Mouse (Mus musculus): ENCODE results near the gene D430042O09Rik. TPM values are rescaled to one million over a fixed set of nuclear protein-coding genes. Genes with fewer than 3 reads are reported as not detected.

Gene D430042O09Rik
- polyA plus RNA-seq, 1 experiment from 2014 or later, result 8.7 TPM

DNA sequence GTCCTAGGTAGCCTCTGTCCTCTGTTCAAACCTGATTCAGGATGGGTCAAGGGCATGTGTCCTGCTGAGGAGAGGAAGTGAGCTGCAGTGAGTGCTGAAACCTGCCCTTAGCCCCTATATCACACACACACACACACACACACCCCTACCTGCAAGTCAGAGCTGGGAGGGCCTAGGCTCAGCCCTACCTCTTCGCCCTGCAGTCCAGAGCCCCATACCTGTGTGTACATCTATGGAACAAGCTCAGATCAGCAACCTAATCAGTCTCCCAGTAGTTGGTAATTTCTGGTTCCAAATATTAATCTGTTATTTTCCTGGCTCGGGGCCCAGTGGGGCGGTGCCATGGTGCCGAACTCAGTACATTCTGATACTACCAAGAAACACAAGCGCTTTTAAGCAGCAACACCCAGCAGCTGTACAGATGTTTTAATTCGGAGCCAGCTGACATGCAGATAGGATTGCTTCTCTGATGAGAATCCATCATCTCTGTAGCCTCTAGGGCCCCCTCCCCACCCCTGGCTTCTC, 166.3 kb downstream of the D430042O09Rik start:
- H3K9me3 ChIP-seq (replicated peaks; ENCODE audit: control insufficient read depth, low read length), result no peaks in the 10 kb centered on the region
- no peak overlapping the region for H3K27ac ChIP-seq (ENCODE audit: low read depth, low read length)
- 81% methylated on average over 6 of the region's 6 CpGs for WGBS (ENCODE audit: insufficient replicate concordance)
- no peak overlapping the region for H3K9ac ChIP-seq (ENCODE audit: low read depth, low read length)
- H3K4me3 ChIP-seq (ENCODE audit: low read depth, low read length), result no peak overlapping the region
- no peaks in the 10 kb centered on the region for H3K27me3 ChIP-seq (ENCODE audit: control insufficient read depth, insufficient read depth, low read length)
- H3K36me3 ChIP-seq (ENCODE audit: control insufficient read depth, insufficient read depth, low read length), result no peaks in the 10 kb centered on the region
- ATAC-seq (replicated peaks; ENCODE audit: insufficient number of reproducible peaks, low FRiP score, low TSS enrichment), result no peak
- H3K4me2 ChIP-seq, result no peak overlapping the region
- H3K4me1 ChIP-seq (ENCODE audit: control insufficient read depth, insufficient read depth, low read length), result peaks cover 27% of the 10 kb centered on the region

GRCm38 (mm10) chr7:125878040-125878439, 170.4 kb downstream of the D430042O09Rik start:
- Histone ChIP-seq H3K4me1 (ENCODE audit: control insufficient read depth, insufficient read depth, low read length) (peaks cover 14% of the 10 kb centered on the region), H3K36me3 (ENCODE audit: control insufficient read depth, insufficient read depth, low read length) (no peaks in the 10 kb centered on the region), H3K9ac (ENCODE audit: low read depth, low read length) (no peak overlapping the region), H3K9me3 (replicated peaks; ENCODE audit: control insufficient read depth, low read length) (no peaks in the 10 kb centered on the region), H3K4me3 (ENCODE audit: low read depth, low read length) (no peak overlapping the region), H3K27me3 (ENCODE audit: control insufficient read depth, insufficient read depth, low read length) (no peaks in the 10 kb centered on the region), H3K4me2 (no peak overlapping the region), H3K27ac (ENCODE audit: low read depth, low read length) (no peak overlapping the region)
- 33% methylated on average over 4 of the region's 4 CpGs for whole genome bisulfite sequencing (ENCODE audit: insufficient replicate concordance)
- ATAC-seq (replicated peaks; ENCODE audit: insufficient number of reproducible peaks, low FRiP score, low TSS enrichment), result no peak

DNA sequence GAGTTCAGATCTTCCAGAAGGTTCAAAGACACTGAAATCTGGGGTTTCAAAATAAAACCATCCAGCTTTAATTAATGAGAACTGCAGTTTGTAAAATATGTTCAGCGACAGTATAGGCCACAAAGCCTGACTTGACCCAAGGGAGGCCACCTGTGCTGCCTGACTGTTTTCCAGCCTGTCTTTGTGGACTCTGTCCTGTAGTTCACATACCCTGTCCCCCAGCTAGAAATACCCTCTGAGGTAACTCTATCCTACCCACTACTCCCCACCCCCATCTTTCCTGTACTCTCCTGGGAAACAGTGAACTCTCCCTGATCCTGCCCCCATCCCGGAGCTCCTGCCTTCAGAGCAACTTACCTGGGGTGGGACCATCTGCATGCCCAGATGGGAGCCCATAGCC, 175.5 kb downstream of the D430042O09Rik start:
- H3K36me3 ChIP-seq (ENCODE audit: control insufficient read depth, insufficient read depth, low read length), result no peaks in the 10 kb centered on the region
- H3K9me3 ChIP-seq (replicated peaks; ENCODE audit: control insufficient read depth, low read length), result no peaks in the 10 kb centered on the region
- H3K4me2 ChIP-seq, result no peak overlapping the region
- 75% methylated on average over 2 of the region's 2 CpGs for WGBS (ENCODE audit: insufficient replicate concordance)
- peaks cover under 1% of the 10 kb centered on the region; the same call in 1 of the 2 replicates for H3K27me3 ChIP-seq (ENCODE audit: control insufficient read depth, insufficient read depth, low read length)
- H3K27ac ChIP-seq (ENCODE audit: low read depth, low read length), result no peak overlapping the region
- 0 out of 2 replicates have a peak, but pooled peaks cover 4% of the 10 kb centered on the region for H3K4me1 ChIP-seq (ENCODE audit: control insufficient read depth, insufficient read depth, low read length)
- ATAC-seq (replicated peaks; ENCODE audit: insufficient number of reproducible peaks, low FRiP score, low TSS enrichment), result no peak
- H3K9ac ChIP-seq (ENCODE audit: low read depth, low read length), result no peak overlapping the region
- H3K4me3 ChIP-seq (ENCODE audit: low read depth, low read length), result no peak overlapping the region

DNA sequence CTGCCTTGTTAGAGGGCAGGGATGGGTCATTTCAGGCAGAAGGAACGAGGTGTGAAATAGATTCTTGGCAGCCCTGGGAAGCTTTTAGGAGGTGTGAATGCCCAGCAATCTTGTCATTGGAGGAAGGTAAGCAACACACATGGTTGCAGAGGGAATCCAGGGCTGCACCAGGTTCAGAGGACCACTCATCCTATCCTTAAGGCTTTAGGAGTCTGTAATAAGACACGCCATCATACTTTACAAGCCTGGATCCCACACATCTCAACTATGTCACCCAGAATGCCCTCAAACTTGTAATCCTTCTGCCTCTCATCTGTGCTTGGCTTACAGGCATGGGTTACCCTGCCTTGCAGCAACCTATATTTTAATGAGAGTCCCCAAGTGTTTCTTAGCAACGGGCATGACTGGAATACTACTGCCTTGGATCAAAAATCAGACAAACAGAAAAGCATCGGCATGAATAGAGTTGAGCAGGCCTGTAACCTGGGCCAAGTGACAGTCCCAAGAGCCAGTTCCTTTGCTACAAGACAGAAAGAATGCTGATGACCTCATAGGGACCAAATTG, 178.5 kb downstream of the D430042O09Rik start:
- 0 out of 2 replicates have a peak, but pooled peaks cover 2% of the 10 kb centered on the region for H3K4me1 ChIP-seq (ENCODE audit: control insufficient read depth, insufficient read depth, low read length)
- no peaks in the 10 kb centered on the region for H3K9me3 ChIP-seq (replicated peaks; ENCODE audit: control insufficient read depth, low read length)
- peaks cover 3% of the 10 kb centered on the region for H3K27me3 ChIP-seq (ENCODE audit: control insufficient read depth, insufficient read depth, low read length)
- 64% methylated on average over 4 of the region's 4 CpGs for WGBS (ENCODE audit: insufficient replicate concordance)
- H3K36me3 ChIP-seq (ENCODE audit: control insufficient read depth, insufficient read depth, low read length), result no peaks in the 10 kb centered on the region
- H3K27ac ChIP-seq (ENCODE audit: low read depth, low read length), result no peak overlapping the region
- ATAC-seq (replicated peaks; ENCODE audit: insufficient number of reproducible peaks, low FRiP score, low TSS enrichment), result no peak
- no peak overlapping the region for H3K9ac ChIP-seq (ENCODE audit: low read depth, low read length)
- no peak overlapping the region for H3K4me3 ChIP-seq (ENCODE audit: low read depth, low read length)
- no peak overlapping the region for H3K4me2 ChIP-seq

DNA sequence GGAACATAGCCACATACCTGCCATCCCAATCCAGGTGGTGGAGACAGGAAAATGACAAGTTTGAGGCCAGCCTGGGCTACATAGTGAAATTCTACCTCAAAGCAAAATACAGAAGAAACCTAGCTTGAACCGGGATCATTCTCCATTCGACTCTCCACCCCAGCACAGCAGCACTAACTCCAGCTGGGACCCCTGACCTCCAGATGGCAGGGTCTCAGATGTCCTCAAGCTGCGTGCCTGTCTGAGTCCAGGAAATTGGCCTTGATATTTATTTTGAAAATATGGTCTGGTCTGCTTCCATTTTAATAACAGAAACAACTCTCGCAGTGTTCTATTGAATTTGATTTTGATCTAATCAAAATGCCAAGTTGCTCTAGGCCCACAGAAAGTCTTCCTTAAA, 179.4 kb downstream of the D430042O09Rik start:
- no peak overlapping the region for H3K4me3 ChIP-seq (ENCODE audit: low read depth, low read length)
- no peak for ATAC-seq (replicated peaks; ENCODE audit: insufficient number of reproducible peaks, low FRiP score, low TSS enrichment)
- no peaks in the 10 kb centered on the region for H3K36me3 ChIP-seq (ENCODE audit: control insufficient read depth, insufficient read depth, low read length)
- 64% methylated on average over 4 of the region's 4 CpGs for WGBS (ENCODE audit: insufficient replicate concordance)
- H3K27ac ChIP-seq (ENCODE audit: low read depth, low read length), result no peak overlapping the region
- H3K4me2 ChIP-seq, result no peak overlapping the region
- H3K27me3 ChIP-seq (ENCODE audit: control insufficient read depth, insufficient read depth, low read length), result peaks cover 3% of the 10 kb centered on the region
- H3K9ac ChIP-seq (ENCODE audit: low read depth, low read length), result no peak overlapping the region
- 0 out of 2 replicates have a peak, but pooled peaks cover 2% of the 10 kb centered on the region for H3K4me1 ChIP-seq (ENCODE audit: control insufficient read depth, insufficient read depth, low read length)
- no peaks in the 10 kb centered on the region for H3K9me3 ChIP-seq (replicated peaks; ENCODE audit: control insufficient read depth, low read length)

- ATAC-seq (replicated peaks; ENCODE audit: insufficient number of reproducible peaks, low FRiP score, low TSS enrichment), result no peak
- Histone ChIP-seq H3K9me3 (replicated peaks; ENCODE audit: control insufficient read depth, low read length) (no peaks in the 10 kb centered on the region), H3K36me3 (ENCODE audit: control insufficient read depth, insufficient read depth, low read length) (no peaks in the 10 kb centered on the region), H3K9ac (ENCODE audit: low read depth, low read length) (no peak overlapping the region), H3K27me3 (ENCODE audit: control insufficient read depth, insufficient read depth, low read length) (peaks cover 3% of the 10 kb centered on the region), H3K4me3 (ENCODE audit: low read depth, low read length) (no peak overlapping the region), H3K27ac (ENCODE audit: low read depth, low read length) (no peak overlapping the region), H3K4me1 (ENCODE audit: control insufficient read depth, insufficient read depth, low read length) (0 out of 2 replicates have a peak, but pooled peaks cover 2% of the 10 kb centered on the region), H3K4me2 (no peak overlapping the region)
- WGBS (ENCODE audit: insufficient replicate concordance), result 78% methylated on average over 5 of the region's 5 CpGs
These were observed 180.1 kb downstream of the D430042O09Rik start for GRCm38 (mm10) chr7:125887761-125888160.

DNA sequence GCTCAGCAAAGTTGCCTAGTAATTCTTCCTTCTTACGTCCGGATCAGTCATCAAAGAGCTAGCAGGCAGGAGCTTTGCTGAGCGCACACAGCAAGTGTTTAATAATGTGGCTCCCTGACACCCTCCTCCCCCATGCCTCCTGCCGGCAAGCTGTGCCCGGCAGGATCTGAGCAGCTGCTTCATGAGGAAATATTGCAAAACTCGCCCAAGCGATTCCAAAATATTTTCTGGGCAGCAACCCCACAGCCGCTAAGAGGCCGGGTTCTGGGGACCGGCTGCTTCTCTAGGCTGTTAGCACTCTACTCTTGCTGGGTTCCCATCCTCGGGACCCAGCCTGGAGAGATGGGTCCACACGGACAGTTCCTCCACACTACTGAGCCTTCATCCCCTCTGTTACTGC, 180.7 kb downstream of the D430042O09Rik start:
- no peak overlapping the region for H3K9ac ChIP-seq (ENCODE audit: low read depth, low read length)
- no peak overlapping the region for H3K27ac ChIP-seq (ENCODE audit: low read depth, low read length)
- H3K4me3 ChIP-seq (ENCODE audit: low read depth, low read length), result no peak overlapping the region
- WGBS (ENCODE audit: insufficient replicate concordance), result 68% methylated on average over 12 of the region's 12 CpGs
- no peaks in the 10 kb centered on the region for H3K9me3 ChIP-seq (replicated peaks; ENCODE audit: control insufficient read depth, low read length)
- no peaks in the 10 kb centered on the region for H3K36me3 ChIP-seq (ENCODE audit: control insufficient read depth, insufficient read depth, low read length)
- ATAC-seq (replicated peaks; ENCODE audit: insufficient number of reproducible peaks, low FRiP score, low TSS enrichment), result no peak
- H3K4me2 ChIP-seq, result no peak overlapping the region
- peaks cover 3% of the 10 kb centered on the region for H3K27me3 ChIP-seq (ENCODE audit: control insufficient read depth, insufficient read depth, low read length)
- 0 out of 2 replicates have a peak, but pooled peaks cover 2% of the 10 kb centered on the region for H3K4me1 ChIP-seq (ENCODE audit: control insufficient read depth, insufficient read depth, low read length)

DNA sequence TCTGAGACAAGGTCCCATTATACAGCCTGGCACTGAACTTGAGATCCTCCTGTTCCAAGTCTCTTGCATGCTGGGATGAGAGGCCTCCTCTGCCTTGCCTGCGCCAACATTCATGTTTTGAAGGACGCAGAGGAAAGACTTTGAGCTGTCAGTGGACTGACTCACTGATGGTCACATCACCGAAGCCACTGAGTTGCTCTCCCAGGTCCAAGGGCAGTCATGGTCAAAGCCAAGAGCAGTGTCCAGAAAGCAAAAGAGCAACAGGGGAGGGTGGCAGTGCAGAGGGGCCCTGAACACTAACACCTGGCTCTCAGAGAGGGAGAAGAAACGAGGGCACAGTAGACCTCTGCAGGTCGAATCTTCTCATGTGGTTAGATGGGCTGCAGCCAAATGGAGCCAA, 185.9 kb downstream of the D430042O09Rik start:
- H3K36me3 ChIP-seq (ENCODE audit: control insufficient read depth, insufficient read depth, low read length), result no peaks in the 10 kb centered on the region
- no peaks in the 10 kb centered on the region for H3K27me3 ChIP-seq (ENCODE audit: control insufficient read depth, insufficient read depth, low read length)
- WGBS (ENCODE audit: insufficient replicate concordance), result 90% methylated on average over 5 of the region's 5 CpGs
- H3K4me3 ChIP-seq (ENCODE audit: low read depth, low read length), result no peak overlapping the region
- no peak for ATAC-seq (replicated peaks; ENCODE audit: insufficient number of reproducible peaks, low FRiP score, low TSS enrichment)
- no peaks in the 10 kb centered on the region for H3K9me3 ChIP-seq (replicated peaks; ENCODE audit: control insufficient read depth, low read length)
- H3K9ac ChIP-seq (ENCODE audit: low read depth, low read length), result no peak overlapping the region
- H3K4me1 ChIP-seq (ENCODE audit: control insufficient read depth, insufficient read depth, low read length), result no peaks in the 10 kb centered on the region
- H3K27ac ChIP-seq (ENCODE audit: low read depth, low read length), result no peak overlapping the region
- H3K4me2 ChIP-seq, result no peak overlapping the region

DNA sequence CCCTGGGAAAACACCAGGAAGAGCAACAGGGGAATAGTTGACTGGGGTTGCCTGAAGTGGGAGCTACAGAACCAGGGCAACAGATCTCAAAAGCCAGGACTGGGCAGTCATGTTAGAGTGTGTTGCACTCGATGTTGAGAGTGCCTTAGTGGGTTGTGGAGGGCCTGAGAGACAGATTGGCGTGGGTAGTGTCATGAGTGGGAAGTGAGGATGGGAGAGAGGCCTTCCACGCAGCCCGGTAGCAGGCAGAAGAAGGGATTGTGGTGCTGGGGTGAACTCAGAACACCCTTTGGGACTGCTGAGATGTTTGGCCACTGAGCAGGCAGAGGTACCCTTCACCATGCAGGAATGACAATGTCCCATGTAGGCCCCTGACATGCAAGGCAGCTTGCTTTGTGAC, 189.4 kb downstream of the D430042O09Rik start:
- no peak overlapping the region for H3K9ac ChIP-seq (ENCODE audit: low read depth, low read length)
- no peak for ATAC-seq (replicated peaks; ENCODE audit: insufficient number of reproducible peaks, low FRiP score, low TSS enrichment)
- H3K27me3 ChIP-seq (ENCODE audit: control insufficient read depth, insufficient read depth, low read length), result no peaks in the 10 kb centered on the region
- peaks cover 10% of the 10 kb centered on the region; the same call in 1 of the 2 replicates for H3K4me1 ChIP-seq (ENCODE audit: control insufficient read depth, insufficient read depth, low read length)
- no peak overlapping the region for H3K4me3 ChIP-seq (ENCODE audit: low read depth, low read length)
- H3K9me3 ChIP-seq (replicated peaks; ENCODE audit: control insufficient read depth, low read length), result no peaks in the 10 kb centered on the region
- H3K4me2 ChIP-seq, result no peak overlapping the region
- no peak overlapping the region for H3K27ac ChIP-seq (ENCODE audit: low read depth, low read length)
- 83% methylated on average over 4 of the region's 4 CpGs for WGBS (ENCODE audit: insufficient replicate concordance)
- no peaks in the 10 kb centered on the region for H3K36me3 ChIP-seq (ENCODE audit: control insufficient read depth, insufficient read depth, low read length)

Measured in heart, embryonic 11.5 days (tissue).